Mouse (Mus musculus): ENCODE data around the gene Htra2. TPM values are rescaled to one million over a fixed set of nuclear protein-coding genes. Genes with fewer than 3 reads are reported as not detected.

Htra2 gene
- polyA plus RNA-seq, 1 experiment from 2014 or later: 32.9 TPM

GRCm38 (mm10) chr6:83043561-83043960, 11.5 kb downstream of the Htra2 start:
- ATAC-seq: no peak
- no peak overlapping the region for H3K27ac ChIP-seq (ENCODE audit: low read depth, low read length)
- no peak overlapping the region for H3K4me2 ChIP-seq (ENCODE audit: low read length)
- H3K27me3 ChIP-seq (replicated peaks; ENCODE audit: control insufficient read depth, insufficient read depth, low read length): no peaks in the 10 kb centered on the region
- H3K9ac ChIP-seq (ENCODE audit: low read length): no peak overlapping the region
- H3K9me3 ChIP-seq (replicated peaks; ENCODE audit: control insufficient read depth, low read length): no peaks in the 10 kb centered on the region
- H3K4me1 ChIP-seq (ENCODE audit: control insufficient read depth, insufficient read depth, low read length): no peaks in the 10 kb centered on the region; the same call in 1 of the 2 replicates
- no peak overlapping the region for H3K4me3 ChIP-seq (ENCODE audit: low read depth, low read length)
- 61% methylated on average over 6 of the region's 6 CpGs for WGBS
- DNase-seq (ENCODE audit: low spot score): no peak
- no peaks in the 10 kb centered on the region for H3K36me3 ChIP-seq (ENCODE audit: control insufficient read depth, insufficient read depth, low read length)

GRCm38 (mm10) chr6:83040601-83041000, 14.5 kb downstream of the Htra2 start:
- 77% methylated on average over 5 of the region's 5 CpGs for WGBS
- DNase-seq (ENCODE audit: low spot score): no peak

GRCm38 (mm10) chr6:83038496-83039012, 16.5 kb downstream of the Htra2 start:
- peak; percentile 83 for DNase-seq (ENCODE audit: low spot score)

More at GRCm38 (mm10) chr6:83040601-83041000, 14.5 kb downstream of the Htra2 start:
- H3K4me3 ChIP-seq (ENCODE audit: low read depth, low read length): no peak overlapping the region
- no peak overlapping the region for H3K9ac ChIP-seq (ENCODE audit: low read length)
- no peaks in the 10 kb centered on the region for H3K36me3 ChIP-seq (ENCODE audit: control insufficient read depth, insufficient read depth, low read length)
- H3K27ac ChIP-seq (ENCODE audit: low read depth, low read length): no peak overlapping the region
- H3K4me1 ChIP-seq (ENCODE audit: control insufficient read depth, insufficient read depth, low read length): no peaks in the 10 kb centered on the region; the same call in 1 of the 2 replicates
- H3K27me3 ChIP-seq (replicated peaks; ENCODE audit: control insufficient read depth, insufficient read depth, low read length): no peaks in the 10 kb centered on the region
- H3K4me2 ChIP-seq (ENCODE audit: low read length): no peak overlapping the region
- ATAC-seq: no peak
- H3K9me3 ChIP-seq (replicated peaks; ENCODE audit: control insufficient read depth, low read length): no peaks in the 10 kb centered on the region

GRCm38 (mm10) chr6:83037188-83037587, 17.9 kb downstream of the Htra2 start:
- ATAC-seq: no peak
- Histone ChIP-seq H3K9me3 (replicated peaks; ENCODE audit: control insufficient read depth, low read length) (no peaks in the 10 kb centered on the region), H3K4me2 (ENCODE audit: low read length) (no peak overlapping the region), H3K36me3 (ENCODE audit: control insufficient read depth, insufficient read depth, low read length) (no peaks in the 10 kb centered on the region), H3K27me3 (replicated peaks; ENCODE audit: control insufficient read depth, insufficient read depth, low read length) (peaks cover 6% of the 10 kb centered on the region; the same call in 1 of the 2 replicates), H3K9ac (ENCODE audit: low read length) (no peak overlapping the region), H3K4me1 (ENCODE audit: control insufficient read depth, insufficient read depth, low read length) (peaks cover 10% of the 10 kb centered on the region; the same call in 1 of the 2 replicates), H3K27ac (ENCODE audit: low read depth, low read length) (no peak overlapping the region), H3K4me3 (ENCODE audit: low read depth, low read length) (no peak overlapping the region)
- 83% methylated on average over 8 of the region's 8 CpGs for WGBS
- DNase-seq (ENCODE audit: low spot score): no peak

More at GRCm38 (mm10) chr6:83038496-83039012, 16.5 kb downstream of the Htra2 start:
- Histone ChIP-seq H3K4me1 (ENCODE audit: control insufficient read depth, insufficient read depth, low read length) (peaks cover 6% of the 10 kb centered on the region; the same call in 1 of the 2 replicates), H3K9me3 (replicated peaks; ENCODE audit: control insufficient read depth, low read length) (no peaks in the 10 kb centered on the region), H3K27ac (ENCODE audit: low read depth, low read length) (no peak overlapping the region), H3K9ac (ENCODE audit: low read length) (peak overlapping the region; percentile 48; the same call in 1 of the 2 replicates), H3K4me2 (ENCODE audit: low read length) (peak overlapping the region; percentile 58), H3K27me3 (replicated peaks; ENCODE audit: control insufficient read depth, insufficient read depth, low read length) (no peaks in the 10 kb centered on the region), H3K4me3 (ENCODE audit: low read depth, low read length) (peak overlapping the region; percentile 24), H3K36me3 (ENCODE audit: control insufficient read depth, insufficient read depth, low read length) (no peaks in the 10 kb centered on the region)
- WGBS: 10% methylated on average over 24 of the region's 24 CpGs
- ATAC-seq: peak; percentile 67

GRCm38 (mm10) chr6:83034463-83035055, 20.5 kb downstream of the Htra2 start:
- WGBS: 26% methylated on average over 5 of the region's 5 CpGs
- no peaks in the 10 kb centered on the region for H3K36me3 ChIP-seq (ENCODE audit: control insufficient read depth, insufficient read depth, low read length)
- no peaks in the 10 kb centered on the region for H3K9me3 ChIP-seq (replicated peaks; ENCODE audit: control insufficient read depth, low read length)
- H3K4me2 ChIP-seq (ENCODE audit: low read length): peak overlapping the region; percentile 85
- DNase-seq (ENCODE audit: low spot score) (no peak), ATAC-seq (no peak)
- peak overlapping the region; percentile 49 for H3K4me3 ChIP-seq (ENCODE audit: low read depth, low read length)
- peaks cover 10% of the 10 kb centered on the region; the same call in 1 of the 2 replicates for H3K4me1 ChIP-seq (ENCODE audit: control insufficient read depth, insufficient read depth, low read length)
- peaks cover 11% of the 10 kb centered on the region for H3K27me3 ChIP-seq (replicated peaks; ENCODE audit: control insufficient read depth, insufficient read depth, low read length)
- no peak overlapping the region; the same call in 1 of the 2 replicates for H3K27ac ChIP-seq (ENCODE audit: low read depth, low read length)
- no peak overlapping the region for H3K9ac ChIP-seq (ENCODE audit: low read length)

GRCm38 (mm10) chr6:83033249-83034185, 21.6 kb downstream of the Htra2 start, which contains the start of the genes Dok1 and Loxl3:
TSS of gene Dok1 (minus strand) at chr6:83033471.
TSS of gene Loxl3 (plus strand) at chr6:83034173.
- ATAC-seq: peak; percentile 80

GRCm38 (mm10) chr6:83032769-83033191, 22.3 kb downstream of the Htra2 start:
- peak; percentile 42 for DNase-seq (ENCODE audit: low spot score)
- under 1% methylated on average over 31 of the region's 31 CpGs for WGBS

More at GRCm38 (mm10) chr6:83033249-83034185, 21.6 kb downstream of the Htra2 start, which contains the start of the genes Dok1 and Loxl3:
- WGBS: under 1% methylated on average over 49 of the region's 51 CpGs
- H3K4me1 ChIP-seq (ENCODE audit: control insufficient read depth, insufficient read depth, low read length): peaks cover 10% of the 10 kb centered on the region; the same call in 1 of the 2 replicates
- H3K36me3 ChIP-seq (ENCODE audit: control insufficient read depth, insufficient read depth, low read length): no peaks in the 10 kb centered on the region
- H3K9me3 ChIP-seq (replicated peaks; ENCODE audit: control insufficient read depth, low read length): no peaks in the 10 kb centered on the region
- peak within 1 kb of the TSS; percentile 85 for H3K4me2 ChIP-seq (ENCODE audit: low read length)
- H3K27me3 ChIP-seq (replicated peaks; ENCODE audit: control insufficient read depth, insufficient read depth, low read length): peaks cover 11% of the 10 kb centered on the region
- peak; percentile 70 for DNase-seq (ENCODE audit: low spot score)
- peak within 1 kb of the TSS; percentile 11; the same call in 1 of the 2 replicates for H3K27ac ChIP-seq (ENCODE audit: low read depth, low read length)
- peak within 1 kb of the TSS; percentile 61 for H3K9ac ChIP-seq (ENCODE audit: low read length)
- peak within 1 kb of the TSS; percentile 49 for H3K4me3 ChIP-seq (ENCODE audit: low read depth, low read length)

GRCm38 (mm10) chr6:83031921-83032590, 23.0 kb downstream of the Htra2 start:
- Histone ChIP-seq H3K4me1 (ENCODE audit: control insufficient read depth, insufficient read depth, low read length) (peaks cover 10% of the 10 kb centered on the region; the same call in 1 of the 2 replicates), H3K9me3 (replicated peaks; ENCODE audit: control insufficient read depth, low read length) (no peaks in the 10 kb centered on the region), H3K4me3 (ENCODE audit: low read depth, low read length) (peak overlapping the region; percentile 49), H3K4me2 (ENCODE audit: low read length) (peak overlapping the region; percentile 85), H3K27ac (ENCODE audit: low read depth, low read length) (no peak overlapping the region), H3K27me3 (replicated peaks; ENCODE audit: control insufficient read depth, insufficient read depth, low read length) (peaks cover 11% of the 10 kb centered on the region), H3K36me3 (ENCODE audit: control insufficient read depth, insufficient read depth, low read length) (no peaks in the 10 kb centered on the region), H3K9ac (ENCODE audit: low read length) (peak overlapping the region; percentile 61)
- 24% methylated on average over 18 of the region's 18 CpGs for WGBS
- DNase-seq (ENCODE audit: low spot score) (no peak), ATAC-seq (no peak)

More at GRCm38 (mm10) chr6:83032769-83033191, 22.3 kb downstream of the Htra2 start:
- H3K4me3 ChIP-seq (ENCODE audit: low read depth, low read length): peak overlapping the region; percentile 49
- H3K4me2 ChIP-seq (ENCODE audit: low read length): peak overlapping the region; percentile 85
- no peaks in the 10 kb centered on the region for H3K9me3 ChIP-seq (replicated peaks; ENCODE audit: control insufficient read depth, low read length)
- 0 out of 2 replicates have a peak overlapping the region, but pooled peaks have one; percentile 11 for H3K27ac ChIP-seq (ENCODE audit: low read depth, low read length)
- H3K9ac ChIP-seq (ENCODE audit: low read length): peak overlapping the region; percentile 61
- H3K36me3 ChIP-seq (ENCODE audit: control insufficient read depth, insufficient read depth, low read length): no peaks in the 10 kb centered on the region
- peaks cover 10% of the 10 kb centered on the region; the same call in 1 of the 2 replicates for H3K4me1 ChIP-seq (ENCODE audit: control insufficient read depth, insufficient read depth, low read length)
- ATAC-seq: peak; percentile 46
- H3K27me3 ChIP-seq (replicated peaks; ENCODE audit: control insufficient read depth, insufficient read depth, low read length): peaks cover 11% of the 10 kb centered on the region

Data from forebrain, embryonic 14.5 days (tissue).